Mouse (Mus musculus) hindbrain, embryonic 11.5 days (tissue): ENCODE results near the gene Vmn2r18. TPM values are rescaled to one million over a fixed set of nuclear protein-coding genes. Genes with fewer than 3 reads are reported as not detected.

ENCODE experiments used
- polyA plus RNA-seq: library from polyadenylated mRNA; unstranded; fragments of >200 nt; fragmentation: Nextera tagmentation; extraction: Ambion mirVana; gene quantifications from 2 replicates; pipeline ENCODE4 v1.2.1, GENCODE M21; 2014

Gene Vmn2r18
- polyA plus RNA-seq, 1 experiment from 2014 or later = 0.11 TPM

Other genes starting within 250 kb of the Vmn2r18 start
- not detected in 2 replicates for gene Gm42906, start 177.9 kb downstream of the Vmn2r18 start, polyA plus RNA-seq
- gene Rfc3, start 45.2 kb upstream of the Vmn2r18 start, polyA plus RNA-seq = 118 and 122 TPM in 2 replicates